Mouse (Mus musculus): ENCODE measurements around the gene 4930522H14Rik. TPM values are rescaled to one million over a fixed set of nuclear protein-coding genes. Genes with fewer than 3 reads are reported as not detected.

Gene 4930522H14Rik
- total and polyA plus RNA-seq, 3 experiments, result not detected

GRCm38 (mm10) chr4:109456821-109457220 lies 74.3 kb downstream of the 4930522H14Rik start:
- H3K9ac ChIP-seq (ENCODE audit: low read depth, low read length), result no peak overlapping the region
- intact Hi-C loops (cut with DNase I), result no loop called here
- H3K79me2 ChIP-seq (replicated peaks; ENCODE audit: control insufficient read depth, insufficient read depth, low read length), result no peaks in the 10 kb centered on the region; the same call in 1 of the 2 replicates
- peaks cover 28% of the 10 kb centered on the region for H3K36me3 ChIP-seq (ENCODE audit: control insufficient read depth, insufficient read depth, low read length)
- TF ChIP-seq POLR2A (IDR thresholded peaks at IDR 0.05; ENCODE audit: insufficient read depth, low read depth, low read length) (no peak), CTCF (IDR thresholded peaks at IDR 0.05) (no peak), EP300 (IDR thresholded peaks at IDR 0.05; ENCODE audit: insufficient read depth, low read depth, low read length) (no peak)
- no peaks in the 10 kb centered on the region for H3K27me3 ChIP-seq (ENCODE audit: control insufficient read depth, insufficient read depth, low read length)
- 68% methylated on average over 6 of the region's 6 CpGs for WGBS
- no peak overlapping the region for H3K27ac ChIP-seq
- H3K4me1 ChIP-seq (ENCODE audit: control insufficient read depth, insufficient read depth, low read length), result peaks cover 7% of the 10 kb centered on the region
- H3K4me3 ChIP-seq, result no peak overlapping the region
- DNase-seq, result no peak

Other genes starting within 250 kb of the 4930522H14Rik start
- 1 to 10 TPM; 1.6 to 2.4 TPM for gene Ttc39a, start 124.7 kb downstream of the 4930522H14Rik start, total RNA-seq (2021)
- gene Ttc39a, start 124.7 kb downstream of the 4930522H14Rik start, polyA plus RNA-seq (2012; rRNA removed), result 1.8 and 2.7 TPM in 2 replicates
- gene Rnf11, start 46.6 kb downstream of the 4930522H14Rik start, total RNA-seq (2021), result 100 to 1,000 TPM; 109 to 112 TPM
- gene Rnf11, start 46.6 kb downstream of the 4930522H14Rik start, polyA plus RNA-seq (2012; rRNA removed), result 40.5 and 87.0 TPM in 2 replicates
- 10 to 100 TPM; 11.0 to 14.5 TPM for gene Cdkn2c, start 135.9 kb upstream of the 4930522H14Rik start, total RNA-seq (2021)
- 6.3 and 11.0 TPM in 2 replicates for gene Cdkn2c, start 135.9 kb upstream of the 4930522H14Rik start, polyA plus RNA-seq (2012; rRNA removed)
- 10 to 100 TPM; 37.1 to 46.0 TPM for gene Faf1, start 145.3 kb upstream of the 4930522H14Rik start, total RNA-seq (2021)
- gene Faf1, start 145.3 kb upstream of the 4930522H14Rik start, polyA plus RNA-seq (2012; rRNA removed), result 9.6 and 18.5 TPM in 2 replicates

Measured in heart, adult 2 months (tissue).